Mouse (Mus musculus): ENCODE measurements around the gene Otud6a. TPM values are rescaled to one million over a fixed set of nuclear protein-coding genes. Genes with fewer than 3 reads are reported as not detected.
"Not testable (repeated sequence)": the region's sequence is repeated elsewhere in the genome, so short reads cannot be mapped to it uniquely, and the experiment has no call there.

Otud6a gene
- not detected in 2 replicates for total RNA-seq (2021)
- long read RNA-seq, result 0 reads

GRCm38 (mm10) chrX:100428693-100429092 is at the start of gene Otud6a:
Gene Otud6a (plus strand): TSS chrX:100429013.
- no peak for DNase-seq

- no peak for DNase-seq
These were observed 38.9 kb upstream of the Otud6a start for GRCm38 (mm10) chrX:100389887-100390286.

GRCm38 (mm10) chrX:100392304-100392703 is 36.5 kb upstream of the Otud6a start:
- DNase-seq, result peak; percentile 22

GRCm38 (mm10) chrX:100394223-100394861 is 34.5 kb upstream of the Otud6a start:
- no peak for DNase-seq

- DNase-seq, result peak; percentile 23
These were observed 33.8 kb upstream of the Otud6a start for GRCm38 (mm10) chrX:100395026-100395425.

GRCm38 (mm10) chrX:100400900-100401299 is 27.9 kb upstream of the Otud6a start:
- DNase-seq, result no peak

GRCm38 (mm10) chrX:100401657-100402056 is 27.2 kb upstream of the Otud6a start:
- no peak for DNase-seq

GRCm38 (mm10) chrX:100409245-100409644 is 19.6 kb upstream of the Otud6a start:
- DNase-seq, result no peak

GRCm38 (mm10) chrX:100432311-100432710 is 3.5 kb downstream of the Otud6a start:
- DNase-seq, result no peak

GRCm38 (mm10) chrX:100442617-100443016 is 13.8 kb downstream of the Otud6a start, which contains the start of gene Awat2:
Gene Awat2 (minus strand): TSS chrX:100442717.
- not testable (repeated sequence) for DNase-seq

GRCm38 (mm10) chrX:100443532-100443931 is 14.7 kb downstream of the Otud6a start:
- no peak for DNase-seq

GRCm38 (mm10) chrX:100468047-100468446 is 39.2 kb downstream of the Otud6a start:
- DNase-seq, result no peak

GRCm38 (mm10) chrX:100470126-100470525 is 41.3 kb downstream of the Otud6a start:
- peak; percentile 42 for DNase-seq

GRCm38 (mm10) chrX:100471491-100471890 is 42.7 kb downstream of the Otud6a start:
- no peak for DNase-seq

GRCm38 (mm10) chrX:100475569-100476223 is 46.9 kb downstream of the Otud6a start:
- no peak for DNase-seq

Small RNAs within 50 kb of the gene (microRNA-seq; reads per million reads assigned to microRNA genes)
- gene Mir676, result 1,541 to 1,662 reads per million in 2 experiments

Other genes starting within 250 kb of the Otud6a start
- gene Awat2, start 13.7 kb downstream of the Otud6a start, total RNA-seq (2021), result 0.88 and 0.95 TPM in 2 replicates
- gene Igbp1, start 65.3 kb downstream of the Otud6a start, total RNA-seq (2021), result 60.6 and 65.5 TPM in 2 replicates
- not detected in 2 replicates for gene Dgat2l6, start 95.8 kb downstream of the Otud6a start, total RNA-seq (2021)
- not detected in 2 replicates for gene Awat1, start 143.2 kb downstream of the Otud6a start, total RNA-seq (2021)
- gene P2ry4, start 165.9 kb downstream of the Otud6a start, total RNA-seq (2021), result 0.19 TPM in 1 of 2 replicates, not detected in the other
- gene Arr3, start 176.5 kb downstream of the Otud6a start, total RNA-seq (2021), result not detected in 2 replicates
- 3.1 and 3.3 TPM in 2 replicates for gene Kif4, start 196.7 kb downstream of the Otud6a start, total RNA-seq (2021)
- gene Pdzd11, start 197.6 kb downstream of the Otud6a start, total RNA-seq (2021), result 46.5 and 47.7 TPM in 2 replicates